Mouse (Mus musculus): ENCODE results near the gene Farp1.

Farp1 gene

GRCm38 (mm10) chr14:121229036-121229773 is 194.2 kb downstream of the Farp1 start:
- DNase-seq: no peak

- DNase-seq: no peak
These were observed 196.2 kb downstream of the Farp1 start for GRCm38 (mm10) chr14:121231232-121231631.

GRCm38 (mm10) chr14:121234741-121235307 is 199.8 kb downstream of the Farp1 start:
- DNase-seq: no peak

GRCm38 (mm10) chr14:121236736-121237135 is 201.7 kb downstream of the Farp1 start:
- DNase-seq: no peak

GRCm38 (mm10) chr14:121238727-121239126 is 203.7 kb downstream of the Farp1 start:
- no peak for DNase-seq

- no peak for DNase-seq
These were observed 204.4 kb downstream of the Farp1 start for GRCm38 (mm10) chr14:121239386-121239785.

GRCm38 (mm10) chr14:121244104-121244503 is 209.1 kb downstream of the Farp1 start:
- no peak for DNase-seq

- no peak for DNase-seq
These were observed 211.2 kb downstream of the Farp1 start for GRCm38 (mm10) chr14:121246048-121246731.

GRCm38 (mm10) chr14:121247287-121247686 is 212.3 kb downstream of the Farp1 start:
- DNase-seq: no peak

- no peak for DNase-seq
These were observed 213.3 kb downstream of the Farp1 start for GRCm38 (mm10) chr14:121248346-121248745.

- DNase-seq: no peak
These were observed 216.1 kb downstream of the Farp1 start for GRCm38 (mm10) chr14:121251099-121251498.

- DNase-seq: no peak
These were observed 216.7 kb downstream of the Farp1 start for GRCm38 (mm10) chr14:121251708-121252107.

GRCm38 (mm10) chr14:121252542-121252941 is 217.5 kb downstream of the Farp1 start:
- DNase-seq: no peak

- no peak for DNase-seq
These were observed 219.9 kb downstream of the Farp1 start for GRCm38 (mm10) chr14:121254869-121255268.

- DNase-seq: no peak
These were observed 220.5 kb downstream of the Farp1 start for GRCm38 (mm10) chr14:121255469-121255868.

GRCm38 (mm10) chr14:121256896-121257295 is 221.9 kb downstream of the Farp1 start:
- no peak for DNase-seq

- no peak for DNase-seq
These were observed 224.3 kb downstream of the Farp1 start for GRCm38 (mm10) chr14:121259332-121259731.

- no peak for DNase-seq
These were observed 224.8 kb downstream of the Farp1 start for GRCm38 (mm10) chr14:121259789-121260188.

- DNase-seq: no peak
These were observed 226.4 kb downstream of the Farp1 start for GRCm38 (mm10) chr14:121261229-121261879.

- DNase-seq: no peak
These were observed 227.6 kb downstream of the Farp1 start for GRCm38 (mm10) chr14:121262606-121263005.

- DNase-seq: no peak
These were observed 228.9 kb downstream of the Farp1 start for GRCm38 (mm10) chr14:121263912-121264311.

- no peak for DNase-seq
These were observed 229.5 kb downstream of the Farp1 start for GRCm38 (mm10) chr14:121264453-121264852.

- no peak for DNase-seq
These were observed 232.8 kb downstream of the Farp1 start for GRCm38 (mm10) chr14:121267801-121268200.

- DNase-seq: no peak
These were observed 235.5 kb downstream of the Farp1 start for GRCm38 (mm10) chr14:121270490-121270889.
